28 mouse cellular contexts compared by ENCODE assay signal in genomic region chr16:32222399-32222798, GRCm38 (mm10). TPM values are rescaled to one million over a fixed set of nuclear protein-coding genes. Genes with fewer than 3 reads are reported as not detected.
"Had no signal": no experiment of that assay in that cellular context is flagged by ENCODE, and none has a peak within 500 bp of the region (broad histone marks: within the 10 kb centered on the region; RNA-seq: fewer than 3 reads in every experiment).

No protein-coding gene starts in this region.

- H3K36me3 ChIP-seq: liver, embryonic 13.5 days; midbrain, embryonic 12.5 days; midbrain, embryonic 15.5 days; neural tube, embryonic 13.5 days had no signal

- H3K27me3 ChIP-seq: liver, embryonic 13.5 days; midbrain, embryonic 12.5 days; midbrain, embryonic 15.5 days; neural tube, embryonic 13.5 days had no signal

- H3K27ac ChIP-seq: layer of hippocampus, adult 2 months; left cerebral cortex, adult 2 months; liver, embryonic 13.5 days; midbrain, embryonic 12.5 days; midbrain, embryonic 15.5 days; neural tube, embryonic 13.5 days had no signal

- ATAC-seq: lung, postnatal 0 days; midbrain, embryonic 15.5 days had no signal

- DNase-seq: kidney, adult 18-20 months; kidney, adult 9 months; kidney, postnatal 14 days; layer of hippocampus, adult 9-11 months; liver, embryonic 13.5 days; lung, embryonic 14.5 days; right cerebral cortex, postnatal 25 days; spleen, adult 18-20 months; thymus, adult 18-20 months; thymus, postnatal 36 days had no signal

- H3K9me3 ChIP-seq: liver, embryonic 13.5 days; midbrain, embryonic 12.5 days; midbrain, embryonic 15.5 days; neural tube, embryonic 13.5 days had no signal

- H3K4me1 ChIP-seq: liver, embryonic 13.5 days; midbrain, embryonic 12.5 days; midbrain, embryonic 15.5 days; neural tube, embryonic 13.5 days had no signal

- H3K4me3 ChIP-seq: layer of hippocampus, adult 2 months; left cerebral cortex, adult 2 months; liver, embryonic 13.5 days; midbrain, embryonic 12.5 days; midbrain, embryonic 15.5 days; myocyte; neural tube, embryonic 13.5 days had no signal

RNA-seq across cellular contexts. Expression of gene Bex6, which starts 42.8 kb away (rescaled TPM):
- total RNA-seq: layer of hippocampus, adult 2 months; layer of hippocampus, postnatal 25 days; left cerebral cortex, adult 2 months; left cerebral cortex, postnatal 10 days; left cerebral cortex, postnatal 36 days; liver, adult 2 months; neutrophil, adult 5-6 weeks had no signal
- polyA plus RNA-seq: kidney, embryonic 16.5 days; large intestine, adult 2 months; liver, adult 2 months; lung, embryonic 14.5 days; midbrain, embryonic 12.5 days; midbrain, embryonic 15.5 days; myocyte; neural tube, embryonic 13.5 days had no signal

RNA-seq across cellular contexts. Expression of gene Smco1, which starts 48.9 kb away (rescaled TPM):
- total RNA-seq: layer of hippocampus, adult 2 months; left cerebral cortex, postnatal 10 days; left cerebral cortex, postnatal 36 days; liver, adult 2 months; neutrophil, adult 5-6 weeks had no signal
- polyA plus RNA-seq: kidney, embryonic 16.5 days; large intestine, adult 2 months; limb, embryonic 11.5 days; limb, embryonic 14.5 days; liver, adult 2 months; liver, embryonic 13.5 days; liver, embryonic 16.5 days; lung, embryonic 14.5 days; lung, postnatal 0 days; midbrain, embryonic 12.5 days; midbrain, embryonic 15.5 days; myocyte; neural tube, embryonic 13.5 days; urinary bladder, adult 2 months had no signal
